Mouse (Mus musculus) liver, embryonic 14.5 days (tissue): ENCODE results near the gene Prkd1. TPM values are rescaled to one million over a fixed set of nuclear protein-coding genes. Genes with fewer than 3 reads are reported as not detected.

Experiments used
- ATAC-seq: fragments of 200-750 bp; cut with Nextera tagmentation; 2 replicates; pipeline ENCODE4 v1.8.0; 2017; ENCODE audit warnings: moderate number of reproducible peaks, mild to moderate bottlenecking, moderate library complexity; ENCODE audit not compliant: insufficient read depth
- DNase-seq, 3 experiments: peaks; one replicate each; pipeline ENCODE4 v3.0.0-alpha.2; 2012 to 2013; ENCODE audit warnings: low read depth in 3 of 3, low spot score in 3 of 3
- H3K27ac ChIP-seq: fragments of 300-500 bp; sonication (generic); 2 replicates; pipeline ENCODE4 v1.5.1; 2014; ENCODE audit warnings: moderate library complexity, mild to moderate bottlenecking, control low read depth, inconsistent platforms
- H3K27me3 ChIP-seq: fragments of 300-500 bp; sonication (generic); 2 replicates; pipeline ENCODE4 v1.6.1; 2014; ENCODE audit warnings: mild to moderate bottlenecking, low read length, moderate library complexity; ENCODE audit not compliant: control insufficient read depth, insufficient read depth
- H3K36me3 ChIP-seq: fragments of 300-500 bp; sonication (generic); replicated peaks from 2 replicates; pipeline ENCODE4 v1.6.1; 2014; ENCODE audit warnings: low read depth; ENCODE audit not compliant: control insufficient read depth, insufficient read depth
- H3K4me1 ChIP-seq, 2 experiments: fragments of 200-500 bp in 1 of 2; fragments of 300-500 bp in 1 of 2; sonication (generic) in 1 of 2; replicated peaks; 2 replicates each; pipeline ENCODE4 v1.6.1; 2012 to 2014; ENCODE audit warnings: antibody characterized with exemption in 1 of 2, inconsistent platforms in 1 of 2, low read length in 1 of 2; ENCODE audit not compliant: control insufficient read depth in 2 of 2, insufficient read depth in 2 of 2
- H3K4me2 ChIP-seq: fragments of 300-500 bp; sonication (generic); 2 replicates; pipeline ENCODE4 v1.6.1; 2014; ENCODE audit warnings: low read depth, mild to moderate bottlenecking, control low read depth, moderate library complexity
- H3K4me3 ChIP-seq, 2 experiments: fragments of 200-500 bp in 1 of 2; fragments of 300-500 bp in 1 of 2; sonication (generic) in 1 of 2; 2 replicates each; pipeline ENCODE4 v1.5.1; 2012 to 2014; ENCODE audit warnings: low read depth in 2 of 2, low read length in 2 of 2, mild to moderate bottlenecking in 2 of 2, control low read depth in 1 of 2, inconsistent platforms in 1 of 2, moderate library complexity in 1 of 2; ENCODE audit not compliant: insufficient read depth in 1 of 2
- H3K9ac ChIP-seq: fragments of 300-500 bp; sonication (generic); replicated peaks from 2 replicates; pipeline ENCODE4 v1.6.1; 2014; ENCODE audit warnings: mild to moderate bottlenecking, control low read depth, moderate library complexity
- H3K9me3 ChIP-seq: fragments of 300-500 bp; sonication (generic); 2 replicates; pipeline ENCODE4 v1.6.1; 2016; ENCODE audit warnings: low read length, mixed read lengths; ENCODE audit not compliant: control insufficient read depth
- CTCF ChIP-seq: IDR thresholded peaks from 2 replicates; pipeline ENCODE4 v1.5.1; 2016; ENCODE audit warnings: antibody characterized with exemption, low read depth, control low read depth
- EP300 ChIP-seq: IDR thresholded peaks from 2 replicates; pipeline ENCODE4 v1.6.1; 2016; ENCODE audit warnings: antibody characterized with exemption, low read depth
- WGBS: fragments of 180-500 bp; shearing (Covaris S2); extraction: QIAGEN DNeasy Blood & Tissue Kit; methylation state at CpG from one replicate; pipeline ENCODE4 v1.1.7; 2014; ENCODE audit not compliant: insufficient replicate concordance; 5-methylcytosine and 5-hydroxymethylcytosine counted together
- polyA plus RNA-seq, 2 experiments: library from polyadenylated mRNA; depleted of rRNA in 1 of 2; stranded (reverse) in 1 of 2; unstranded in 1 of 2; fragments of >200 nt; fragmentation: Nextera tagmentation in 1 of 2; extraction: Ambion mirVana in 1 of 2; gene quantifications; 2 replicates each; pipeline versions ENCODE4 v1.2.1 to v1.2.3; 2012 to 2014

The Prkd1 gene
- polyA plus RNA-seq, 2 experiments: 0.56 to 0.73 TPM

GRCm38 (mm10) chr12:50314634-50315033 lies 334.3 kb downstream of the Prkd1 start:
- Histone ChIP-seq H3K4me2 (no peak overlapping the region), H3K9me3 (no peaks in the 10 kb centered on the region), H3K9ac (no peak overlapping the region), H3K27me3 (no peaks in the 10 kb centered on the region), H3K4me3 (no peak overlapping the region), H3K27ac (no peak overlapping the region), H3K36me3 (no peaks in the 10 kb centered on the region), H3K4me1 (no peaks in the 10 kb centered on the region)
- TF ChIP-seq CTCF: no peak
- TF ChIP-seq EP300: no peak
- ATAC-seq (no peak), DNase-seq (no peak)

DNA sequence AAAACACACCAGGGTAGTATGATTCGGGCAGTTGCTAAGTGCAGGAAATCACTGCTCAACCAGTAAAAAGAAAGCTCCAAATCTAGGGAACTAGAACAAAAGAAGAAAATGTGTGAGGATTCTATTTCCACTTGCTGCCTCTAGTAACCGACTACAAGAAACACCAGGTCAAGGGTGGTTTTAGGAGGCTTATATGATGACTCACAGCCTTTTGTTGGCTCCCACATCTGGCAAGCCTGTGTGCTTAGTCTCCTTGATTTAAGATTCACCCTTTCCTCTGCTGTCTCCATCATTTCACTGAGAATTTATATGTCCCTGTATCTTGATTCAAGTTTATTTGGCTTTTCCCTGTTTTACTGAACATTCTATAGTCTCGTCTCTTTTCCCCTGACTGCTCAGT lies 339.6 kb downstream of the Prkd1 start:
- no peak for TF ChIP-seq EP300
- TF ChIP-seq CTCF: no peak
- no peak overlapping the region for H3K4me2 ChIP-seq
- ATAC-seq (no peak), DNase-seq (no peak)
- no peak overlapping the region for H3K27ac ChIP-seq
- no peaks in the 10 kb centered on the region for H3K27me3 ChIP-seq
- H3K4me3 ChIP-seq: no peak overlapping the region
- no peaks in the 10 kb centered on the region for H3K36me3 ChIP-seq
- no peak overlapping the region for H3K9ac ChIP-seq
- WGBS: 42% methylated on average over 3 of the region's 3 CpGs
- no peaks in the 10 kb centered on the region for H3K9me3 ChIP-seq
- H3K4me1 ChIP-seq: no peaks in the 10 kb centered on the region

DNA sequence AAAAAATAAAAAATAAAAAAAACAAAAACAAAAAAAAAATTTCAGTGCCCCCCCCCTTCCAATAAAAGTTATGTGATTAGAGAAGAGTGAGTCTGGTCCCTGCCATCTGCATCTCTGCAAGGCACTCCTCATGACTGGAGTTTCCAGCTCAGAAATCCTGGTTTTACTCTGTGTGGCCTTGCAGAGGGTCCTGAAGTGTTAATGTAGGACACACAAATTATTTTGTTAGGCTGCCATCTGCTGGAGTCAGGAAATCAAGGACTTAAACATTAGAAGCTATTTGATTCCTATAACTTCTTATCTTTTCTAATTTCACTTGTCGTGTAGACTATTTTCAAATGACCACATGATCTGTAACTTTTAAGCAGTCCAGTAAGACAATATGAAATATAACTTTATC lies 347.6 kb downstream of the Prkd1 start:
- no peak overlapping the region for H3K4me3 ChIP-seq
- H3K4me1 ChIP-seq: no peaks in the 10 kb centered on the region
- 29% methylated on average over 1 of the region's 1 CpGs for WGBS
- ATAC-seq (no peak), DNase-seq (no peak)
- TF ChIP-seq EP300 (no peak), CTCF (no peak)
- no peaks in the 10 kb centered on the region for H3K36me3 ChIP-seq
- no peak overlapping the region for H3K27ac ChIP-seq
- H3K4me2 ChIP-seq: no peak overlapping the region
- H3K9ac ChIP-seq: no peak overlapping the region
- no peaks in the 10 kb centered on the region for H3K27me3 ChIP-seq
- no peaks in the 10 kb centered on the region for H3K9me3 ChIP-seq

DNA sequence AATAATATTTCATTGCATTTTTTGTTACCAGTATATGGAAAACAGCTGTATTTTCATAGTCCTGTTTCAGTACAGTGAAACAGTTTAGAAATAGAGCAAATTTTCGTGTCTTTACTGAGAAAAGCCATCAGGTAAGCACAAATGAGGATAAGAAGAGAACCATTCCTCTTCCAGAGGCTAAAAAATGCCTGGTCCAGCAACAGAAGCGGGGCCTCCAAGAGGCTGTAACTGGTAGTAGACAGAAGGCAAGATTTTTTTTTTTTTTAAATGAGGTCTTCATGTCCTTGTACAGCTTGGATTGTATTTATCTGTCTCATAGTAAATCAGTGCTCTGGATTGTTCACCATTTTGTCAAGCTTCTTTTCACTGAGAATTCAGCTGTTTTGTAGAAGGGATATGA lies 352.8 kb downstream of the Prkd1 start:
- Histone ChIP-seq H3K4me2 (no peak overlapping the region), H3K27me3 (no peaks in the 10 kb centered on the region), H3K4me1 (no peaks in the 10 kb centered on the region), H3K36me3 (no peaks in the 10 kb centered on the region), H3K4me3 (no peak overlapping the region), H3K9me3 (no peaks in the 10 kb centered on the region), H3K9ac (no peak overlapping the region), H3K27ac (no peak overlapping the region)
- WGBS: 33% methylated on average over 2 of the region's 2 CpGs
- DNase-seq: no peak
- ATAC-seq: no peak
- TF ChIP-seq EP300: no peak
- TF ChIP-seq CTCF: no peak

DNA sequence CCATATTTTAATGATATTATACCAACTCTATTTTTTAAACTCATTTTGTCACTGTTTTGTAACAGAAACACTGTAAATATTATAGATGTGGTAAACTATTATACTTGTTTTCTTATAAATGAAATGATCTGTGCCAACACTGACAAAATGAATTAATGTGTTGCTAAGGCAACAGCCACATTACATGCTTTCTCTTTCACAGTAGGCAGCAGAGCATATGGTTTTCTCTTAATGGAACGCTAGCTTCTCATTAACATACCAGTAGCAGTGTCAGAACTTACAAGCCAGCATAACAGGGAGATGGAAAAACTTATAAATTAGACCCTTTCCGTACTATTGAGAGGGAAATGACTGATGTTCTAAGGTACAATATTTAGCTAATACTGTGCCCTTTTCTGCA lies 353.3 kb downstream of the Prkd1 start:
- Histone ChIP-seq H3K27ac (no peak overlapping the region), H3K9ac (no peak overlapping the region), H3K36me3 (no peaks in the 10 kb centered on the region), H3K4me1 (no peaks in the 10 kb centered on the region), H3K4me3 (no peak overlapping the region), H3K4me2 (no peak overlapping the region), H3K9me3 (no peaks in the 10 kb centered on the region), H3K27me3 (no peaks in the 10 kb centered on the region)
- no peak for DNase-seq
- no peak for TF ChIP-seq CTCF
- TF ChIP-seq EP300: no peak
- WGBS: 52% methylated on average over 2 of the region's 2 CpGs
- no peak for ATAC-seq

- no peaks in the 10 kb centered on the region for H3K4me1 ChIP-seq
- no peak overlapping the region for H3K4me2 ChIP-seq
- no peaks in the 10 kb centered on the region for H3K36me3 ChIP-seq
- TF ChIP-seq EP300: no peak
- TF ChIP-seq CTCF: no peak
- no peak overlapping the region for H3K9ac ChIP-seq
- WGBS: 22% methylated on average over 3 of the region's 3 CpGs
- ATAC-seq (no peak), DNase-seq (no peak)
- no peak overlapping the region for H3K27ac ChIP-seq
- no peaks in the 10 kb centered on the region for H3K9me3 ChIP-seq
- H3K4me3 ChIP-seq: no peak overlapping the region
- H3K27me3 ChIP-seq: no peaks in the 10 kb centered on the region
Measured at GRCm38 (mm10) chr12:50292834-50293233, 356.1 kb downstream of the Prkd1 start.
